Mouse (Mus musculus) forebrain, embryonic 14.5 days (tissue): ENCODE measurements at regions not wholly inside any gene's neighbourhood (a gene's known extent, or its start where the extent isn't known, plus 50 kb on each side); places are given as distances from the start of the nearest gene placed in this dataset.
A peak's percentile ranks its signal among the peaks of the same experiment; 100 is the strongest.

Experiments used
- ATAC-seq: fragments of 200-750 bp; cut with Nextera tagmentation; 2 replicates; pipeline ENCODE4 v1.8.0; 2017; ENCODE audit warnings: mild to moderate bottlenecking, moderate library complexity
- DNase-seq: peaks from one replicate; pipeline ENCODE4 v3.0.0-alpha.2; 2015; ENCODE audit warnings: low spot score
- H3K27ac ChIP-seq: fragments of 300-500 bp; sonication (generic); 2 replicates; pipeline ENCODE4 v1.5.1; 2014; ENCODE audit warnings: low read depth, mild to moderate bottlenecking, control low read depth, low read length, moderate library complexity
- H3K27me3 ChIP-seq: fragments of 300-500 bp; sonication (generic); replicated peaks from 2 replicates; pipeline ENCODE4 v1.6.1; 2014; ENCODE audit warnings: low read length, control low read depth, mixed read lengths; ENCODE audit not compliant: control insufficient read depth, insufficient read depth
- H3K36me3 ChIP-seq: fragments of 300-500 bp; sonication (generic); 2 replicates; pipeline ENCODE4 v1.6.1; 2014; ENCODE audit warnings: low read length, control low read depth; ENCODE audit not compliant: control insufficient read depth, insufficient read depth
- H3K4me1 ChIP-seq: fragments of 300-500 bp; sonication (generic); 2 replicates; pipeline ENCODE4 v1.6.1; 2014; ENCODE audit warnings: antibody characterized with exemption, low read length, control low read depth; ENCODE audit not compliant: control insufficient read depth, insufficient read depth
- H3K4me2 ChIP-seq: fragments of 300-500 bp; sonication (generic); 2 replicates; pipeline ENCODE4 v1.6.1; 2014; ENCODE audit warnings: mild to moderate bottlenecking, control low read depth, low read length
- H3K4me3 ChIP-seq: fragments of 300-500 bp; sonication (generic); 2 replicates; pipeline ENCODE4 v1.5.1; 2014; ENCODE audit warnings: low read depth, low read length, control low read depth
- H3K9ac ChIP-seq: fragments of 300-500 bp; sonication (generic); 2 replicates; pipeline ENCODE4 v1.6.1; 2014; ENCODE audit warnings: mild to moderate bottlenecking, low read length, control low read depth, moderate library complexity
- H3K9me3 ChIP-seq: fragments of 300-500 bp; sonication (generic); replicated peaks from 2 replicates; pipeline ENCODE4 v1.6.1; 2016; ENCODE audit warnings: low read length, control low read depth, mixed read lengths; ENCODE audit not compliant: control insufficient read depth
- WGBS: fragments of 180-500 bp; shearing (Covaris S2); extraction: QIAGEN DNeasy Blood & Tissue Kit; methylation state at CpG from one replicate; pipeline ENCODE4 v1.1.7; 2014; 5-methylcytosine and 5-hydroxymethylcytosine counted together

GRCm38 (mm10) chr3:149110831-149111230 lies 120.5 kb upstream of the Adgrl2 start:
- no peak overlapping the region for H3K4me3 ChIP-seq
- H3K9me3 ChIP-seq: no peaks in the 10 kb centered on the region
- H3K9ac ChIP-seq: no peak overlapping the region
- WGBS: 63% methylated on average over 9 of the region's 9 CpGs
- DNase-seq (no peak), ATAC-seq (no peak)
- H3K36me3 ChIP-seq: no peaks in the 10 kb centered on the region
- no peak overlapping the region for H3K27ac ChIP-seq
- no peak overlapping the region for H3K4me2 ChIP-seq
- no peaks in the 10 kb centered on the region for H3K4me1 ChIP-seq
- H3K27me3 ChIP-seq: no peaks in the 10 kb centered on the region

GRCm38 (mm10) chr3:149105709-149106450 lies 115.5 kb upstream of the Adgrl2 start:
- Histone ChIP-seq H3K4me3 (no peak overlapping the region), H3K9ac (no peak overlapping the region), H3K27ac (no peak overlapping the region), H3K9me3 (no peaks in the 10 kb centered on the region), H3K4me1 (no peaks in the 10 kb centered on the region), H3K36me3 (no peaks in the 10 kb centered on the region), H3K4me2 (no peak overlapping the region), H3K27me3 (no peaks in the 10 kb centered on the region)
- DNase-seq: no peak
- WGBS: 92% methylated on average over 13 of the region's 13 CpGs
- no peak for ATAC-seq

GRCm38 (mm10) chr3:149105181-149105580 lies 114.8 kb upstream of the Adgrl2 start:
- H3K4me2 ChIP-seq: no peak overlapping the region
- no peaks in the 10 kb centered on the region for H3K9me3 ChIP-seq
- WGBS: 97% methylated on average over 4 of the region's 4 CpGs
- no peak for DNase-seq
- H3K36me3 ChIP-seq: no peaks in the 10 kb centered on the region
- H3K4me1 ChIP-seq: no peaks in the 10 kb centered on the region
- H3K27me3 ChIP-seq: no peaks in the 10 kb centered on the region
- H3K4me3 ChIP-seq: no peak overlapping the region
- no peak overlapping the region for H3K27ac ChIP-seq
- no peak overlapping the region for H3K9ac ChIP-seq
- no peak for ATAC-seq

GRCm38 (mm10) chr3:149104080-149104479 lies 113.7 kb upstream of the Adgrl2 start:
- DNase-seq (no peak), ATAC-seq (no peak)
- no peaks in the 10 kb centered on the region for H3K9me3 ChIP-seq
- no peak overlapping the region for H3K4me2 ChIP-seq
- H3K4me1 ChIP-seq: no peaks in the 10 kb centered on the region
- no peak overlapping the region for H3K9ac ChIP-seq
- H3K27me3 ChIP-seq: no peaks in the 10 kb centered on the region
- H3K27ac ChIP-seq: no peak overlapping the region
- 84% methylated on average over 6 of the region's 6 CpGs for WGBS
- no peaks in the 10 kb centered on the region for H3K36me3 ChIP-seq
- no peak overlapping the region for H3K4me3 ChIP-seq

- H3K9me3 ChIP-seq: no peaks in the 10 kb centered on the region
- no peak overlapping the region for H3K9ac ChIP-seq
- no peak overlapping the region for H3K4me3 ChIP-seq
- 89% methylated on average over 3 of the region's 3 CpGs for WGBS
- no peak overlapping the region for H3K4me2 ChIP-seq
- H3K4me1 ChIP-seq: no peaks in the 10 kb centered on the region
- ATAC-seq (no peak), DNase-seq (no peak)
- H3K27ac ChIP-seq: no peak overlapping the region
- no peaks in the 10 kb centered on the region for H3K27me3 ChIP-seq
- H3K36me3 ChIP-seq: no peaks in the 10 kb centered on the region
Measured at GRCm38 (mm10) chr3:149103469-149103868, 113.1 kb upstream of the Adgrl2 start.

- 26% methylated on average over 8 of the region's 8 CpGs for WGBS
- DNase-seq (peak; percentile 85), ATAC-seq (peak; percentile 63)
- no peaks in the 10 kb centered on the region for H3K36me3 ChIP-seq
- no peaks in the 10 kb centered on the region for H3K27me3 ChIP-seq
- H3K4me1 ChIP-seq: no peaks in the 10 kb centered on the region
- no peak overlapping the region for H3K27ac ChIP-seq
- no peak overlapping the region for H3K9ac ChIP-seq
- H3K9me3 ChIP-seq: no peaks in the 10 kb centered on the region
- H3K4me3 ChIP-seq: no peak overlapping the region
- no peak overlapping the region for H3K4me2 ChIP-seq
Measured at GRCm38 (mm10) chr3:149102846-149103245, 112.5 kb upstream of the Adgrl2 start.

- H3K9ac ChIP-seq: no peak overlapping the region
- peak; percentile 56 for DNase-seq
- H3K4me1 ChIP-seq: no peaks in the 10 kb centered on the region
- no peak overlapping the region for H3K4me3 ChIP-seq
- no peaks in the 10 kb centered on the region for H3K36me3 ChIP-seq
- 73% methylated on average over 10 of the region's 10 CpGs for WGBS
- no peaks in the 10 kb centered on the region for H3K9me3 ChIP-seq
- peak; percentile 25; the same call in 1 of the 2 replicates for ATAC-seq
- no peak overlapping the region for H3K27ac ChIP-seq
- no peaks in the 10 kb centered on the region for H3K27me3 ChIP-seq
- H3K4me2 ChIP-seq: no peak overlapping the region
Measured at GRCm38 (mm10) chr3:149101785-149102184, 111.4 kb upstream of the Adgrl2 start.

GRCm38 (mm10) chr3:149098764-149099163 lies 108.4 kb upstream of the Adgrl2 start:
- Histone ChIP-seq H3K4me1 (no peaks in the 10 kb centered on the region), H3K4me2 (no peak overlapping the region), H3K27me3 (no peaks in the 10 kb centered on the region), H3K9me3 (no peaks in the 10 kb centered on the region), H3K4me3 (no peak overlapping the region), H3K27ac (no peak overlapping the region), H3K36me3 (no peaks in the 10 kb centered on the region), H3K9ac (no peak overlapping the region)
- 85% methylated on average over 4 of the region's 4 CpGs for WGBS
- ATAC-seq (no peak), DNase-seq (no peak)

- Histone ChIP-seq H3K4me1 (no peaks in the 10 kb centered on the region), H3K36me3 (no peaks in the 10 kb centered on the region), H3K9ac (no peak overlapping the region), H3K4me3 (no peak overlapping the region), H3K27ac (no peak overlapping the region), H3K4me2 (no peak overlapping the region), H3K27me3 (no peaks in the 10 kb centered on the region), H3K9me3 (no peaks in the 10 kb centered on the region)
- ATAC-seq (no peak), DNase-seq (no peak)
- WGBS: 88% methylated on average over 4 of the region's 4 CpGs
Measured at GRCm38 (mm10) chr3:149097026-149097425, 106.7 kb upstream of the Adgrl2 start.
